Mouse (Mus musculus): ENCODE data around the gene Mcl1.

DNA sequence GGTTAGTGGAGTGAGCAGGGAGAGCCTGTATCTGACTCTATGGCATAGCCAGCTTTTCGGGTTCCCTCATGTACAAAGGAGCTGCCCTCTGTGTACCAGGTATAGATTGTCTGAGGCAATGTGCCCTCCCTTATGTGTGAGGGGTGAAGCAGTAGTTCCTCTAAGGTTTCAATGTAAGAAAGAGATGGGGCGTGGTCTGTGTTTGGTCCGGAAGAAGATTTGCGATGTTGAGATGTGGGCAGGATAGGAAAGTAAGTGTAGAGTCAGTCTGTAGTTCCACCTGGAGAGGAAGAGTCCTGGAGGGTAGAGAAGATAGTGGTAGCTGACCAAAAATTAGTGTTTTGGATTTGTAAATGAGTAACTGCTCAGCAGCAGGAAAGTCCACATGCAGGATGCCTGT lies 50.5 kb downstream of the Mcl1 start:
- TF ChIP-seq USF1 (IDR thresholded peaks at IDR 0.05; ENCODE audit: low read depth), result no peak
- no peak for TF ChIP-seq CTCF (IDR thresholded peaks at IDR 0.05; ENCODE audit: control insufficient read depth, insufficient read depth, insufficient read length)
- TF ChIP-seq MAX (IDR thresholded peaks at IDR 0.05), result no peak
- TF ChIP-seq MYOD1 (IDR thresholded peaks at IDR 0.05; ENCODE audit: control insufficient read depth, insufficient read length, low read depth), result no peak
- no peak for TF ChIP-seq CEBPB (IDR thresholded peaks at IDR 0.05; ENCODE audit: low read depth)
- no peak for TF ChIP-seq MYOG (IDR thresholded peaks at IDR 0.05; ENCODE audit: control insufficient read depth, extremely low read depth, insufficient read length)
- TF ChIP-seq FOSL1 (IDR thresholded peaks at IDR 0.05; ENCODE audit: insufficient read depth, low read length, poor library complexity, severe bottlenecking), result no peak

Data from C2C12 (cell line).